Mouse (Mus musculus) layer of hippocampus, postnatal 14 days (tissue): ENCODE measurements around the gene Tspan12. TPM values are rescaled to one million over a fixed set of nuclear protein-coding genes. Genes with fewer than 3 reads are reported as not detected.

Experiments
- DNase-seq, 2 experiments: peaks; one replicate each; pipeline ENCODE4 v3.0.0; 2021 to 2022; ENCODE audit warnings: low spot score in 2 of 2, mixed read lengths in 1 of 2
- total RNA-seq, 2 experiments: library from RNA; stranded (reverse); gene quantifications; 2 replicates each; pipeline ENCODE4 v1.2.3; 2021

Gene Tspan12
- total RNA-seq, 2 experiments from 2014 or later, result 32.8 TPM

- no peak for DNase-seq
Observed at GRCm38 (mm10) chr6:21787274-21787673, 65.0 kb downstream of the Tspan12 start.

- no peak for DNase-seq
Observed at GRCm38 (mm10) chr6:21774213-21774916, 78.0 kb downstream of the Tspan12 start.

- no peak for DNase-seq
Observed at GRCm38 (mm10) chr6:21769447-21769809, 82.9 kb downstream of the Tspan12 start.

GRCm38 (mm10) chr6:21768745-21769446, 83.4 kb downstream of the Tspan12 start:
- no peak for DNase-seq

GRCm38 (mm10) chr6:21767787-21768221, 84.5 kb downstream of the Tspan12 start:
- DNase-seq, result peak in 1 of 2 experiments; percentile 37

- DNase-seq, result no peak
Observed at GRCm38 (mm10) chr6:21747536-21747935, 104.8 kb downstream of the Tspan12 start.

- no peak for DNase-seq
Observed at GRCm38 (mm10) chr6:21744615-21745266, 107.6 kb downstream of the Tspan12 start.

- no peak for DNase-seq
Observed at GRCm38 (mm10) chr6:21740606-21741005, 111.7 kb downstream of the Tspan12 start.

GRCm38 (mm10) chr6:21722238-21722637, 130.1 kb downstream of the Tspan12 start:
- no peak for DNase-seq

Other genes starting within 250 kb of the Tspan12 start
- gene Ing3, start 97.1 kb upstream of the Tspan12 start, total RNA-seq, result 10 to 100 TPM; 24.4 to 25.9 TPM
- gene Cped1, start 133.4 kb upstream of the Tspan12 start, total RNA-seq, result 1 to 10 TPM; 1.4 to 2.7 TPM